Mouse (Mus musculus): ENCODE results near the gene Smok3a.
A peak's percentile ranks its signal among the peaks of the same experiment; 100 is the strongest.
"Not testable (repeated sequence)": the region's sequence is repeated elsewhere in the genome, so short reads cannot be mapped to it uniquely, and the experiment has no call there.

Gene Smok3a

DNA sequence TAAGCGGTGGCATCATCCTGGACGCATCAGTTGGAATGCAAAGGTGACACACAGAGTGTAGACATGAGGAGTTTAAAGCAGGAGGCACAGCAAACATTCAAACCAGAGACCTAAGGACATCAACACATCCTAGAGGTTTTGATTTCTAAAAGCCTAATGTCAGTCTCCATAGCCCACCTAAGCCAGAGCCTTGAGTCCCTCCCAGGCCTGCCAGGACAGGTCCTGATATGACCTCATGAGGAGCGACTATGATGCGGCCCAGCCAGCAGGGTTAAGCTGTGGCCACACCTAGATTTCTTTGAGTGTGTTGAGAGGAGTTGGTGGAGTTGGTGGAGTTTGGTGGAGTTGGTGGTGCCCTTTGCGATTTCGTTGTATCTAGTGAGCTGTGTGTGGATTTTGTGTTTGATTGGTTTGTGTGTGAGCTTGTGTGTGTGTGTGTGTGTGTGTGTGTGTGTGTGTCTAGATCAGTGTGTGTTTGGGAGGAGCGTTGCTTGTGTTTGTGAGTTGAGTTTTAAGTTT, at the start of gene Smok3a, which contains the start of gene Smok3b:
Gene Smok3a (plus strand): TSS at position 301 of the 519 bp plus-strand sequence.
Gene Smok3b (plus strand): TSS at position 469 of the 519 bp plus-strand sequence.
- not testable (repeated sequence) for DNase-seq

DNA sequence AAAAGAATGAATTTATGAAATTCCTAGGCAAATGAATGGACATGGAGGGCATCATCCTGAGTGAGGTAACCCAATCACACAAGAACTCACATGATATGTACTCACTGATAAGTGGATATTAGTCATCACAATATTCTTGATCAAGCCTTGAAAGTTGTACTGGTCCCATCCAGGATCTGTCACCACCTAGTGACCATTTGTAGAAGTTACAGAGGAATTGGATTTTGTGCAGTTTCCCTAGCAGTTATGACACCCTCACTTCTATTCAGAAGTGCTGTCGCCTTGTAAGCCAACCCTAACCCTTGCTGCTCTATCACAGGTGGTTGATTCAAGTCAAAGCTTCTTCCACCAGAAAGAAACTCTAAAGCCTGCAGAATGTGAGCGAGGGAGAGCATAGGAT, 47.9 kb upstream of the Smok3a start:
- DNase-seq: no peak

DNA sequence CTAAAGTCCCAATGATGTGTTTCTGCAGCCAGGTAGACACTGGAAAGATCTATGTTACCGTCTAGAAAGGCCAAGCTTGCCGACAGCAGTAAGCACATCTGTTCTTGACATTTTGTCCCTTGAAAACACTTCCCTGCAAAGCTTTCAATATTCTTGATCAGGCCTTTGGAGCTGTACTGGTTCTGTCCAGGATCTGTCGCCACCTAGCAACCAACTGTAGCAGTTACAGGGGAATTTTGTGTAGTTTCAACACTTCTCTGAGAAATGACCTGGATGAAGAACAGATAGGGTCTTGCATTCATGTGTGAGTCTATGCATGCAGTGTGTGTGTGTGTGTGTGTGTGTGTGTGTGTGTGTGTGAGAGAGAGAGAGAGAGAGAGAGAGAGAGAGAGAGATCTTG, 47.3 kb upstream of the Smok3a start:
- no peak for DNase-seq

DNA sequence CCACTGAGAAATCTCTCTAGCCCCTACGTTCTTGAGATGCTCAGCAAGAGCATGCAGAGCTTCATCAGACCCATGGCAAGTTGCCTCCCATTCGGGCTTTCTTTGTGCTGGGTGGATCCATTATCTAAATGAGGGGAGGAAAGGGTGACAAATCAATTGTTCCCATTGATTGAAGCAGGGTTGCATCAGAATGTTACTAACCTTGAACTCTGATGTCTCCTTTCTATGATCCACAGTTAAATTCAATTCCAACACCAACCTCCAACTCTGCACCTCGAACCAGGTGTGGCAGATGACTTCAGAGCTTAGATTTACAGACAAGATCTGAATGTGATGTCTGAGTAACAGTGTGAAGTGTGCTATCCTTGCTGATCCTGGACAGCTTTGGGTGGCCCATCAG, 46.3 kb upstream of the Smok3a start:
- no peak for DNase-seq

DNA sequence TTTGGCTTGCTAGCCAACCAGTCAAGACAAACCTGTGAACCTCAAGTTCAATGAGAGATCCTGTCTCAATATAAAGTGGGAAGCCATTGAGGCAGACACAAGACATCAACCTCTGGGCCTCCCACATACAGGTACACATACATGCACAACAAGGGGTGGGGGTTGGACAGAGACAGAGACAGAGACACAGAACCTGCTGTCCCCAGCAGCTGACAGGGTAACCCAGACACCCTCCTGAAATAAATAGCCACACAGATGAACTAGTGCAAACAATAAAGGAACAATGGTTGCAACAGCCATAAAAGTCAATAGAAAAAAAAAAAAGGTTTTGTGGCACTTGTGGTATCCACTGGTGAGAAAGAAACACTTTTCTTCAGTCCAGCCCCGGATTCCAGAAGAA, 45.6 kb upstream of the Smok3a start:
- no peak for DNase-seq

DNA sequence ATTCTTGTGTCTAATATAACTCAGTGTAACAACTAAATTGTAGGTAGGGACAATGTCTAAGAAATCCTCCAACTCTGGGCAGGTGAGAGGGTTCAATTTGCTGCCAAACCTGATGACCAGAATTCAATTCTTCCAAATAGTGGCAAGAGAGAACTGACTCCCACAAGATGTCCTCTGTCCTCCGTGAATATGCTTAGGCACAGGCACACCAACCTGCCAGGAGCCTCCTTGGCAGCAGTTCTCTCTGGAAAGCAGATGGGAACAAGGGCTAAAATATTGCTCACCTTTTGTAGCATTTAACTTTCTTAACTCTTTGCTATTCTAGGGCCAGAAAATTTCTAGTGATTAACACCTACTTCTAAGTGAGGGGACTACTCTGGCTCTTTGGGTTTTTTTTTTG, 43.8 kb upstream of the Smok3a start:
- DNase-seq: no peak

DNA sequence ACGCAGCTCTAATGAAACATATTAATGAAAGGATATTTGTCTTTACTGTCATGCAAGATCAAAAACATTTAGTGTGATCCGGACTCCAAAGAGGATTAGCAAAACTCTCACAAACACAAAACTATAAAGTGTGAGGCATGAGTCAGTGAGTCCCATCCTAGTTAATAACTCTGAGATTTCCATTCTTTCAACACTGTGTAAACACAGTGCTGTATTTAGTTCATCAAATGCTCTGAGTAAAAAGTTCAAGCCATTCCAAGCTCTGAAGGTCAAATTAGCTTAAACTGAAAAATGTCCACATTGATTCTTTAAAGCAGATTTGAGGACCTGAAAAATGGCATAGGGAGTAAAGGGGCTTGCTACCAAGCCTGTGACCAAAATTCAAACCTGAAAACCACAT, 42.0 kb upstream of the Smok3a start:
- no peak for DNase-seq

DNA sequence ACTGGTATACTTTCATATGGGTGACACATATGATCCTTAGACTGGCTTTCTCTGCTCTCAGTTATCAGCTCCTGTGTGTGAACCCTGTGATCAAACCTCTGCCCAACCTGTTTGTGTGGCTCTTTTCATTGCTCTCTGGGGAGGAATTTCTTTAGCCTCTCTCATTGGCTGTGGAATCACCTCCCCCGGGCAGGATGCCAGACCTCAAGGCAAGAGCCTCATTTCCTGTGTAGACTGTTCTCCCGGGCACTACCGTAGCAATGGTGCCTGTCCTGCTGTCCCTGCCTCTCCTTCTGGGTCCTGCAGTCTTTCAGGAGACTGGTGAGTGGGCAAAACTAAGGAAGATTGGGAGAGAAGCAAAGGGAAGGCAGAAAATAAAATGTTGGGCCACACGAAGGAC, 39.8 kb upstream of the Smok3a start, which contains the start of gene Azgp1:
Gene Azgp1 (plus strand): TSS at position 221 of the 400 bp plus-strand sequence.
- DNase-seq: peak; percentile 57 to 66

DNA sequence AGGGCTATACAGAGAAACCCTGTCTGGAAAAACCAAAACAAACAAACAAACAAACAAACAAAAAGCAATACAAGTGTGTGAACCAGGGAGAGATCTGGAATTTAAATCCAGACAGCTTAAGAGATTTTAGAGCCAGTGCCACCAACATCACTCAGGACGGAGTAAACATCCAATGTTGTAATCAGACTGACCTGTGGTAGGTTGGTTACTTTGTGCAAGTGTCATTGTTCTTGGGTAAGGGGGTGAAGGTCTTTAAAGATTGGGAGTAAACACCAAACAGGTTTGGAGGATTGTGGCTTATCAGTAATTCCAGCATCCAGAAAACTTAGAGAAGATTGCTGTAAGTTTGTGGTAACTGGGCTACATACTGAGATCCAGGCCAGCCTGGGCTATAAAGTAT, 34.7 kb upstream of the Smok3a start:
- DNase-seq: no peak

DNA sequence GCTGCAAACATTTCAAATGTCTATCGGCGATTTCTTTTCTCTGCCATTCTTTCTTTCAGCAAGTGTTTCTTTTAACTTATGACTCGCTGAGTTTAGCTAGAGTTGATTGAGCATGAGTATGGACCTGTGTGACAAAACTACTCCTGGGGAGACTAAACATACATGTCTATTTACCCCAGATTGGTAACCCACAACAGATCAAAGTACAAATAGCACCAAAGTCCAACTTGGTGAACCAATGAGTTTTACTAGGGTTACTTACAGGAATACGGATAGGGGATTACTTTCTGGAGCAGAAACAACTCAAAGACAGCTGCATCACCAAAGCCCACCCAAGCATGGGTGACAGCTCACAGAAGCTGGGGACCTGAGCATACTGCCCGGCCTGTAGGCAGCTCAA, 11.6 kb upstream of the Smok3a start:
- no peak for DNase-seq

DNA sequence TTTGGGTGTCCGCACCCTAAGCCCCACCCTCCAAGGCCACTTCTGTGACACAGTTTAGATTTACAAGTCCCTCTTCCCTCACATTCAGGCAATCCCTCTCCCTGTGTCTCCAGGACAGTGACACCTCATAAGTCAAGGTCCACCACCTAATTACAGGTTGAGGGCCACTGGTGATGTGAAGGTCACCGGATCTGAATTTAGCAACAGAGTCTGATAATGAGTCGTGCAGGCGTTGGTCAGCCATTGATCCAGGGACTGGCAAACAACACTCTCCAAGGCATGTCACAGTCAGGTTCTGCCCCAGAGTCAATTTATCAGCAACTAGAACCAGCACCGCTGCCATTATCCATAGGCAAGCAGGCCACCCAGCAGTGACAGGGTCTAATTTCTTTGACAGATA, 8.7 kb upstream of the Smok3a start:
- no peak for DNase-seq

DNA sequence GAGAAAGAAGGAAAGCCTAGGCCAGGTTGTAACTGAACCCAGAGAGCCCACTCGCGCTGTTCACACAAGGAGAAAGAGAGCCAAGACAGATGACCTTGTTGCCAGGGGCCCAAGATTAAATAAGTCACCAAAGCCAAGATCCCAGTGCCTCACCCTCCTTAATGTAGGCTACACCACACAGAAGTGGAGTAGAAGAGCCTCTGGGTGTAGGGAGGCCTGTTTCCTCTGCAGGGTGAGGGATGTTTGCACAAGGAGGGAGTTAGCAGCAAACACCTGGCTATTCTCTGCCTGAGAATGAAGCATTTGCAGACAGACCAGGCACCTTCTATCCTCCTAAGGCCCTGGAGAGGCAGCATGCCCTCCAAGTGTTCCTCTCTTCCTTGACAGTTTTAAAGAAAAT, 4.5 kb upstream of the Smok3a start:
- DNase-seq: no peak

DNA sequence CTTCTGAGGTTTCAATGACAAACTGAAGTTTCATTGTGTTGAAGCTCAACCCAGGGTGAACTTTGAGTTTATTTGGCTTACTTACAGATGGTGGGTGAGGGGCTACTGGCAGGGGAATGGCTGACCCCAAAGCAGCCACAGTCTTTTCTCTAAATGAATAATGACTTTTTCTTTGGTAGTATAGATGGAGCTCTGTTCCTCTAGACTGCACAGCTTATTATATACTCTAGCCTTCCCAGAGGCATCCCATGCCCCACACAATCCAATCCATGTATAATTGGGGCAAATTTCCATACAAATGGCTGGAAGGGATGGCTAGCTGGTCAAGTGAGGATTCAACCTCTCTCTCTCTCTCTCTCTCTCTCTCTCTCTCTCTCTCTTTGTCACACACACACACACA, 4.1 kb upstream of the Smok3a start:
- no peak for DNase-seq

DNA sequence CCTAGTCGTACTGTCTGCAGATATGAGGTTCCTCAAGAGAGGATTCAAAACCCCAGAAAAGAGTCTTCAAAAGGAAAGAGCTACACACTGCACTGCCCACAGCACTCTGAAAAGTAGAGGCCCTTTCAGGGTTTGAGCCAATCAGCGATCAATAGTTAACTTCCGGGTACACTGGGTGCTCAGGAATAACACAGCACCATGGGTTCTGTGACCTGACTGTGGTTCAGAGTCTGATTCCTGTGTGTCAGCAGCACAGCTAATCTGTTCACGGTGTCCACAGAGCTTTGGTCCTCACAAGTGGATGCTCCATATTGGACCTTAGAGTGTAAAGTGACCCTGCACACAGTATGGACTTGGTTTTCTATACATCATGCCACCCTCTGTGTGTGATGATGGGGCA, 1.5 kb upstream of the Smok3a start:
- DNase-seq: not testable (repeated sequence)

DNA sequence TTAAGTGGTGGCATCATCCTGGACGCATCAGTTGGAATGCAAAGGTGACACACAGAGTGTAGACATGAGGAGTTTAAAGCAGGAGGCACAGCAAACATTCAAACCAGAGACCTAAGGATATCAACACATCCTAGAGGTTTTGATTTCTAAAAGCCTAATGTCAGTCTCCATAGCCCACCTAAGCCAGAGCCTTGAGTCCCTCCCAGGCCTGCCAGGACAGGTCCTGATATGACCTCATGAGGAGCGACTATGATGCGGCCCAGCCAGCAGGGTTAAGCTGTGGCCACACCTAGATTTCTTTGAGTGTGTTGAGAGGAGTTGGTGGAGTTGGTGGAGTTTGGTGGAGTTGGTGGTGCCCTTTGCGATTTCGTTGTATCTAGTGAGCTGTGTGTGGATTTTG, 31.8 kb downstream of the Smok3a start, which contains the start of gene Smok3c:
Gene Smok3c (plus strand): TSS at position 301 of the 400 bp plus-strand sequence.
- not testable (repeated sequence) for DNase-seq

DNA sequence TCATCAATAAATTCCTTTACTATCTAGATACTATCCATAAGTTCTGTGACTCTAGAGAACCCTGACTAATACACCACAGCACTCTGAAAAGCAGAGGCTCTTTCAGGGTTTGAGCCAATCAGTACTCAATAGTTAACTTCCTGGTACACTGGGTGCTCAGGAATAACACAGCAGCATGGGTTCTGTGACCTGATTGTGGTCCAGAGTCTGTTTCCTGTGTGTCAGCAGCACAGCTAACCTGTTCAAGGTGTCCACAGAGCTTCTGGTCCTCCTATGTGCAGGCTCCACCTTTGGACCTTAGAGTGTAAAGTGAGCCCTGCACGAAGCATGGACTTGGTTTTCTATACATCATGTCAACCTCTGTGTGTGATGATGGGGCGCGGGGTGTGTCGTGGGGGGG, 52.7 kb downstream of the Smok3a start:
- DNase-seq: no peak

DNA sequence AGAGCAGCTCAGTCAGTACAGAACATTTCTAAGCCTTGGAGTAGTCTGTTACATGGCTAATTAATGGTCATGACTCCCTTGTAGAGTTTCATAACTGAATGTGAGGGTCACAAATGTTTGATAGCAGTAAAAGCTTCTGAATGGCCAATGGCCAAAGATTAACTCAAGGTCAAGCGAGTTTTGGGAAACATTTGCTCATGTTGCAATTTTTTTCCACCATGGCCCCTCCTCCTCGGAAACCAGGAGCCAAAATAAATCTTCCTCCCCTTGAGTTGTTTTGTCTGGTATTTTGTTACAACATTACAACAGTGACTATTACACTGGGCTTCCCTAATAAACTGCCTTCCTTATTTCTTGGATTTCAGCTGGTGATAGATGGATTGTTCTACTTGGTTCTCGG, 54.6 kb downstream of the Smok3a start:
- no peak for DNase-seq

DNA sequence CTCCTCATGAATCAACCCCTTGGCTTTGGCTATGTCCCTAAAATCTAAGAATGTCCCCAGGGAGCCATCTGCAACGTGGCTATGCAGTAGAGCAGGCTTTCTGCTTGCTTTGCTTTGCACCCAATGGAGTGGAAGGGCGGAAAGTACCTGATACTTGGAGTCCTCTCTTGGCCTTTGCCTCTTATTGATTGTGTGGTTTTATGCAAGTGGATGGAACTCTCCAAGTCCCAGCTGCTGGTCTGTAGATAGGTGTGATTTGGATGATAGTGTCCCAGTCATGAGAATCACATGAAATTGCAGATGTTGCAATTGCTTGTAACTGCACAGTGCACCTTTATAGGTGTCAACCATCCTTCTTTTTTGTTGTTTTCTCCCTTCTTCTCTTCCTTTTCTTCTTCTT, 55.1 kb downstream of the Smok3a start:
- no peak for DNase-seq

DNA sequence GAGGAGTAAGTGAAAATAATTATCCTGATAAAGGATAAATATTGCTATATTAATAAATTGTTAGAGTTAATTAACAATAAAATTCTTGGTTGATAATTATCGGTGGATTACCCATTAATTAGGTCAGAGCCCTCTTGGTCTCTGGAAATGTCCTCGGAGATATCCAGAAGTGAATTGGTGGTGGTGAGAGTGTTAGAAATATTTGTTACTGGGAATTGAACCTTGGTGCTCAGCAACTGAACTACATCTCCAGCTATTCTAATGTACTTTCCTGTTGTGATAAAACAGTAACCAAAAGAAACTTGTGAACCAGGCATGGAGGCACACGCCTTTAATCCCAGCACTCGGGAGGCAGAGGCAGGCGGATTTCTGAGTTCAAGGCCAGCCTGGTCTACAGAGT, 59.4 kb downstream of the Smok3a start:
- DNase-seq: no peak

DNA sequence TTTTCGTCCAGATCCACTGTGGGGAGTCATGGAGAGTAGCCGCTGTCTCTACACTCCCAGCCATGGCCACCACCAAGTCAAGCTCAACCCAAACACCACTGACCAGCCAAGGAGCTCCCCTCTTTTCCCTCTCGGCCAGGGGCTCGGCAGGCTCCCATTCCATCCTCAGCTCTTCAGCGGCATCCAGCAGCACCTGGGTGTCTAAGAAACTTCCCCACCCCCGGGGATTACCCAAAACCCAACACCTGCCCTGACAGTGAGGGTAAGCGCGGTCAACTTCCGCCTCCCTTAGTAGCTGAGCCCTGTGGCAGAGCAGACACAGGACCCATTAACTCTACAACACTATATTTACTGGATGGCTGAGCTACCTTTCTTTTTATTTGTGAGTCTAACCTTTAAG, 60.4 kb downstream of the Smok3a start:
- no peak for DNase-seq

DNA sequence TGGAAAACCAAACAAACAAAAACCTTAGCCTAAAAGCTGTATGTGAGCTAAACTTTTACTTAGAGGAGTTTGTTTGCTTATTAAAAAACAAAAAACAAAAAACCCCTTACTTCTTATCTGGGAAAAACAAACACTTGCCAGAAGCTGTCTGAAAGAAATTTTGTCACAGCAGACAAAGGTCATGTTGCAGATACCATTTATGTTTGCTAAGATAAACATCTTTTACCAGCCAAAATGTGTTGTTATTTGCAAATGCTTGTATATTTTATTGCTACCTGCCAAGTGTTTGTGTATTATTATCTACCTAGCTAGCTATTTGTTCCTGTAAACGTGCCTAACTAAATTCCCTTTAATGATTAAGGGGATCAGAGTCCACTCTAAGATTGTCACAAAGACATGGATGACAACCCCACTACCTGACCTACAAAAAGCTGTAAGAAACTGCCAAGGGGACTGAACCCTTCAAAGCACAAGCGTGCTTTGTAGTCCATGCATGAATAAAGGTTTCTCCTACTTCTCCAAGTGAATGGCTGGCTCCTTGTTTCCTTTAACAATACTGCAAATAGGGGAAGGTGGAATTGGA, 62.3 kb downstream of the Smok3a start:
- no peak for DNase-seq

DNA sequence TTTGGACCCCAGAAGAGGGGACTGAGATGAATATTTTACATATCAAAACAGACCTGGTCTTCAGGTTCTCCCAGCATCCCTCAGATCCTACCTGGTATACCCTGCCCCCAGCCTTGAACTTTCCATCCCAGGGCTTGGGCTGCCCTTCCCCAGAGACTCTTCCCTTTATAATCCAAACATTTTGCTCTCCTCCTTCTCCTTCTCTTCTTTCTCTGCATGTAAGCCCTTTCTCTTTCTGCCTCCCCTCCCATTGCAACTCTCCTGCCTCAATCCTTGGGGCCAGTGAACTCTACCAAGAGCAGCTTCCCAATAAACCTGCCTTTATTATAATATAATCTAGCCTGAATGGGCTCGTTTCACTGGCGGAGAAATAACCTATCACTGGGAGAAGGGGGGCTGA, 62.9 kb downstream of the Smok3a start:
- no peak for DNase-seq

Measured in lung, adult 18-20 months (tissue).